Mouse (Mus musculus) neutrophil, adult 83 days (primary cell): Measurements from ENCODE around the gene Pnpla1. TPM values are rescaled to one million over a fixed set of nuclear protein-coding genes. Genes with fewer than 3 reads are reported as not detected.

ENCODE experiments used
- total RNA-seq, 2 experiments: library from RNA; stranded (reverse); gene quantifications; one replicate each; pipeline ENCODE4 v1.2.4; 2023

Gene Pnpla1
- 1 to 10 TPM; 2.5 to 3.9 TPM for total RNA-seq

GRCm38 (mm10) chr17:28858205-28858604, at the start of gene Pnpla1:
TSS of gene Pnpla1 (plus strand) at chr17:28858411.

DNA sequence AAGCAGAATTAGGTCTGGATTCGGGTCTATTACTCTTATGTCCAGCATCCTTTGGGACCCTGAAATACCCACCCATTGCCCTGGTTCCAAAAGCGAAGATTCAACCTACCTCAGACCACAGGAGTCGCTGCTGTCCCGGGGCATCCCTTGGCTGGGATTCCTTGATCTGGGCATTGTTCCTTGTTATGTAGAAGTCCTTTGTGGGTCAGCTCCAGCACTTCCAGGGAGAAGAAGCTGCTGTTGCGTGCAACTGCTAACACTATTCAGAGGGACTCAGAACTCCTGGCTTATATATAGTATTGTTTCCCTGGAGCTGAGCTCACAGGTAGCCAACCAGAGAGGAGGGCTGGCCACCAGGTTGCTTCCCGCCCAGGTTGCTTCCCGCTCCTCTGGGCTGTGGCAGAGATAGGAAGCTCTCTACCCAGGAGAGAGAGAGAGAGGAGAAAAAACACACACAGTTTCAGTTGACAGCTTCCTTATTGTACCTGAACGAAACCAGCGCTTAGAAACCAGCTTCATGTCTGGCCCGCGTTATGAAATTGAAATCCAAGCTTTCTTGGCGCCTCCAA, 56.9 kb downstream of the Pnpla1 start, which contains the start of gene 4930539E08Rik:
Gene 4930539E08Rik (minus strand): TSS at position 265 of the 569 bp plus-strand sequence.

Other genes starting within 250 kb of the Pnpla1 start
- gene Srpk1, start 235.7 kb upstream of the Pnpla1 start, total RNA-seq = 10 to 100 TPM; 57.5 to 66.0 TPM
- gene Slc26a8, start 168.2 kb upstream of the Pnpla1 start, total RNA-seq = 1 to 10 TPM; 2.2 to 3.3 TPM
- 100 to 1,000 TPM; 212 to 226 TPM for gene Mapk14, start 167.1 kb upstream of the Pnpla1 start, total RNA-seq
- 10 to 100 TPM; 15.1 to 15.5 TPM for gene AC170998.1, start 132.3 kb upstream of the Pnpla1 start, total RNA-seq
- 100 to 1,000 TPM; 149 to 167 TPM for gene Mapk13, start 89.1 kb upstream of the Pnpla1 start, total RNA-seq
- 10 to 100 TPM; 52.6 to 62.7 TPM for gene Brpf3, start 57.3 kb upstream of the Pnpla1 start, total RNA-seq
- gene 4930539E08Rik, start 56.9 kb downstream of the Pnpla1 start, total RNA-seq = under 1 TPM; 0.35 to 0.38 TPM
- gene Pxt1, start 85.4 kb downstream of the Pnpla1 start, total RNA-seq = 1 to 10 TPM; 1.9 to 3.4 TPM
- 100 to 1,000 TPM; 171 to 175 TPM for gene Kctd20, start 93.5 kb downstream of the Pnpla1 start, total RNA-seq
- gene Stk38, start 149.6 kb downstream of the Pnpla1 start, total RNA-seq = 100 to 1,000 TPM; 267 to 298 TPM
- gene Srsf3, start 174.2 kb downstream of the Pnpla1 start, total RNA-seq = 100 to 1,000 TPM; 252 to 277 TPM
- gene Cdkn1a, start 232.6 kb downstream of the Pnpla1 start, total RNA-seq = 10 to 100 TPM; 30.5 to 41.6 TPM